ENCODE assay signal across 8 mouse cellular contexts in the genomic region with DNA sequence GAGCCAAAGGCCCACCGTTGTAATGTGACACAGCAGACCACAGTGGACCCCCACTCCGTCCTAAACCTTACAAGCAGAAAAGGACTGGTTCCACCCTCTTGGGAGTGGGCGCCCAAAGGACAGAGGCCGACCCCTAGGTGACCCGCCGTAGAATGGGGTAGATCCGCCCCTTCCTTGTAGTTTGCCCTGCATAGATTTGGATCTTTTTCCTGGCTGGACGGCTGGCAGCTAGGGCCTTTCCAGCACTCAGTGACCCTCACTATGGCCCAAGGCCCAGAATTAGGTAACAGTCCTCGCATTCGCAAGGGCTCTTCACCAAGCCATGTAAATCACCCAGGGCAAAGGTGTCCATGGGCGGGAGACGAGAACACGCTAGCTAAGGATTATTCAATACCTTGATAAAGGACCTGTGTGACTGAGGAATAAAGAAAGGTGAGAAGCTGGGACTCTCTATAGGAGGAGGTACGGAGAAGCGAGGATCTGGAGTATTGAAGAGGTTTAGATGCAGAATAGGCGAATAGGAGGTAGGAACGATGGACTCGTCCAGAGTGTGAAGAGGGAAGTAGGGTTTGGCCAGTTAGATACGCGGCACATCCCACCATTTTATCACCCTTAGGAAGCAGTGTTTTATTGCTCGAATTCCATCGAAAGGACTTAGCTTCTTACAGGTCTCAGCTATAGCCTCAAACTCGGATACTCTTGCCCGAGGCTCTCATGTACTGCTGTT. TPM values are rescaled to one million over a fixed set of nuclear protein-coding genes. Genes with fewer than 3 reads are reported as not detected.
DNase-seq lines count a peak whose midpoint lies in the region; ATAC-seq and TF ChIP-seq lines count a peak whose summit lies in the region.

No protein-coding gene starts in this region.

- H3K27ac ChIP-seq in left cerebral cortex, adult 2 months, result peak overlapping the region; percentile 99
- H3K27ac ChIP-seq in embryonic facial prominence, embryonic 11.5 days (replicated peaks; ENCODE audit: low read depth, low read length), result peak overlapping the region; percentile 88
- peak overlapping the region; percentile 91 for H3K27ac ChIP-seq in intestine, embryonic 15.5 days
- peak overlapping the region; percentile 93 for H3K27ac ChIP-seq in stomach, embryonic 14.5 days (ENCODE audit: low read length)

- peaks cover 4% of the 10 kb centered on the region for H3K4me1 ChIP-seq in embryonic facial prominence, embryonic 11.5 days (ENCODE audit: control insufficient read depth, insufficient read depth, low read length)
- H3K4me1 ChIP-seq in intestine, embryonic 15.5 days (replicated peaks), result peaks cover 42% of the 10 kb centered on the region
- H3K4me1 ChIP-seq in stomach, embryonic 14.5 days (ENCODE audit: control insufficient read depth, insufficient read depth, low read length), result peaks cover 27% of the 10 kb centered on the region

- intact Hi-C loops in left cerebral cortex, adult 2 months (cut with DNase I), result no loop called here
- intact Hi-C loops in left cerebral cortex, postnatal 36 days (cut with DNase I), result loop anchor here (2.0 kb wide), 1 partner anchor 18 kb away; no protein-coding TSS in a partner anchor

- peak overlapping the region; percentile 90 for H3K4me2 ChIP-seq in embryonic facial prominence, embryonic 11.5 days (ENCODE audit: low read depth, low read length)
- H3K4me2 ChIP-seq in intestine, embryonic 15.5 days (replicated peaks), result peak overlapping the region; percentile 91
- H3K4me2 ChIP-seq in stomach, embryonic 14.5 days (replicated peaks; ENCODE audit: low read depth, low read length), result peak overlapping the region; percentile 95

- peak in 1 of 2 experiments; percentile 31 for DNase-seq in left cerebral cortex, adult 2 months (ENCODE audit: extremely low spot score in 1 of 2, low spot score in 2 of 2)
- DNase-seq in left cerebral cortex, postnatal 36 days (ENCODE audit: low spot score in 2 of 2), result no peak
- no peak for DNase-seq in embryonic facial prominence, embryonic 11.5 days (ENCODE audit: low spot score)
- DNase-seq in lung, adult 18-20 months, result peak; percentile 80 to 86
- DNase-seq in cerebellum, postnatal 36 days, result no peak
- DNase-seq in ovary, postnatal 36 days (ENCODE audit: low spot score), result no peak

- 22% methylated on average over 24 of the region's 24 CpGs for WGBS in embryonic facial prominence, embryonic 11.5 days
- 13% methylated on average over 24 of the region's 24 CpGs for WGBS in intestine, embryonic 15.5 days
- WGBS in stomach, embryonic 14.5 days, result 16% methylated on average over 24 of the region's 24 CpGs

- H3K9ac ChIP-seq in embryonic facial prominence, embryonic 11.5 days (replicated peaks; ENCODE audit: low read length), result peak overlapping the region; percentile 54
- H3K9ac ChIP-seq in intestine, embryonic 15.5 days, result peak overlapping the region; percentile 95
- peak overlapping the region; percentile 41 for H3K9ac ChIP-seq in stomach, embryonic 14.5 days (replicated peaks; ENCODE audit: low read depth, low read length)

- peak overlapping the region; percentile 60 for H3K4me3 ChIP-seq in left cerebral cortex, adult 2 months
- H3K4me3 ChIP-seq in embryonic facial prominence, embryonic 11.5 days (ENCODE audit: low read depth, low read length), result peak overlapping the region; percentile 99
- peak overlapping the region; percentile 88 for H3K4me3 ChIP-seq in intestine, embryonic 15.5 days (replicated peaks)
- peak overlapping the region; percentile 73 for H3K4me3 ChIP-seq in stomach, embryonic 14.5 days (ENCODE audit: low read depth, low read length)

- no peak for TF ChIP-seq CTCF in left cerebral cortex, adult 2 months (IDR thresholded peaks at IDR 0.05)

- no peaks in the 10 kb centered on the region for H3K27me3 ChIP-seq in embryonic facial prominence, embryonic 11.5 days (ENCODE audit: control insufficient read depth, insufficient read depth, low read length)
- no peaks in the 10 kb centered on the region for H3K27me3 ChIP-seq in intestine, embryonic 15.5 days (replicated peaks)
- H3K27me3 ChIP-seq in stomach, embryonic 14.5 days (ENCODE audit: control insufficient read depth, insufficient read depth, low read length), result no peaks in the 10 kb centered on the region

- no peaks in the 10 kb centered on the region for H3K36me3 ChIP-seq in embryonic facial prominence, embryonic 11.5 days (replicated peaks; ENCODE audit: control insufficient read depth, insufficient read depth, low read depth, low read length)
- H3K36me3 ChIP-seq in intestine, embryonic 15.5 days, result peaks cover 16% of the 10 kb centered on the region
- peaks cover 9% of the 10 kb centered on the region; the same call in 1 of the 2 replicates for H3K36me3 ChIP-seq in stomach, embryonic 14.5 days (ENCODE audit: control insufficient read depth, insufficient read depth, low read length)

- no peak for ATAC-seq in embryonic facial prominence, embryonic 11.5 days (replicated peaks; ENCODE audit: insufficient number of reproducible peaks, low FRiP score, low TSS enrichment, low read depth)
- no peak; the same call in 1 of the 2 replicates for ATAC-seq in intestine, embryonic 15.5 days
- 0 out of 2 replicates have a peak, but pooled peaks have one; percentile 0 for ATAC-seq in stomach, embryonic 14.5 days (ENCODE audit: insufficient number of reproducible peaks, insufficient read depth, low FRiP score, low read depth)

- no peaks in the 10 kb centered on the region for H3K9me3 ChIP-seq in embryonic facial prominence, embryonic 11.5 days (replicated peaks; ENCODE audit: control insufficient read depth, low read length)
- no peaks in the 10 kb centered on the region for H3K9me3 ChIP-seq in intestine, embryonic 15.5 days
- H3K9me3 ChIP-seq in stomach, embryonic 14.5 days (ENCODE audit: control insufficient read depth, low read depth, low read length), result no peaks in the 10 kb centered on the region

RNA-seq across cellular contexts. Expression of a gene that starts 0.6 kb away (rescaled TPM):
- 100 to 1,000 TPM; 156 to 166 TPM for total RNA-seq in left cerebral cortex, adult 2 months (2021)
- 100 to 1,000 TPM; 161 to 177 TPM for total RNA-seq in left cerebral cortex, postnatal 36 days (2021)
- 55.3 and 59.8 TPM in 2 replicates for polyA plus RNA-seq in embryonic facial prominence, embryonic 11.5 days (2014; fragmentation: Nextera tagmentation; extraction: Ambion mirVana)
- polyA plus RNA-seq in intestine, embryonic 15.5 days (2015; fragmentation: Nextera tagmentation; extraction: Ambion mirVana), result 51.2 and 60.8 TPM in 2 replicates
- 53.1 and 53.9 TPM in 2 replicates for polyA plus RNA-seq in stomach, embryonic 14.5 days (2014; fragmentation: Nextera tagmentation; extraction: Ambion mirVana)

RNA-seq across cellular contexts. Expression of a gene that starts 1.2 kb away (rescaled TPM):
- 10 to 100 TPM; 70.7 to 71.5 TPM for total RNA-seq in left cerebral cortex, adult 2 months (2021)
- 10 to 100 TPM; 66.9 to 72.0 TPM for total RNA-seq in left cerebral cortex, postnatal 36 days (2021)
- 117 and 118 TPM in 2 replicates for polyA plus RNA-seq in embryonic facial prominence, embryonic 11.5 days (2014; fragmentation: Nextera tagmentation; extraction: Ambion mirVana)
- polyA plus RNA-seq in intestine, embryonic 15.5 days (2015; fragmentation: Nextera tagmentation; extraction: Ambion mirVana), result 165 and 174 TPM in 2 replicates
- polyA plus RNA-seq in stomach, embryonic 14.5 days (2014; fragmentation: Nextera tagmentation; extraction: Ambion mirVana), result 104 and 105 TPM in 2 replicates

RNA-seq across cellular contexts. Expression of a gene that starts 7.0 kb away (rescaled TPM):
- total RNA-seq in left cerebral cortex, adult 2 months (2021), result 1 to 10 TPM in 1 of 2 experiments, under 1 TPM in 1; 0.47 to 1.2 TPM
- under 1 TPM; 0.30 to 0.75 TPM for total RNA-seq in left cerebral cortex, postnatal 36 days (2021)
- 0.64 and 1.2 TPM in 2 replicates for polyA plus RNA-seq in embryonic facial prominence, embryonic 11.5 days (2014; fragmentation: Nextera tagmentation; extraction: Ambion mirVana)
- polyA plus RNA-seq in intestine, embryonic 15.5 days (2015; fragmentation: Nextera tagmentation; extraction: Ambion mirVana), result 2.7 and 3.0 TPM in 2 replicates
- 3.7 and 3.8 TPM in 2 replicates for polyA plus RNA-seq in stomach, embryonic 14.5 days (2014; fragmentation: Nextera tagmentation; extraction: Ambion mirVana)

RNA-seq across cellular contexts. Expression of a gene that starts 11.1 kb away (rescaled TPM):
- total RNA-seq in left cerebral cortex, adult 2 months (2021), result 1 to 10 TPM; 2.9 to 3.5 TPM
- total RNA-seq in left cerebral cortex, postnatal 36 days (2021), result 1 to 10 TPM; 2.7 to 3.3 TPM
- polyA plus RNA-seq in embryonic facial prominence, embryonic 11.5 days (2014; fragmentation: Nextera tagmentation; extraction: Ambion mirVana), result 3.1 and 4.4 TPM in 2 replicates
- polyA plus RNA-seq in intestine, embryonic 15.5 days (2015; fragmentation: Nextera tagmentation; extraction: Ambion mirVana), result 3.0 and 3.4 TPM in 2 replicates
- 3.8 and 4.2 TPM in 2 replicates for polyA plus RNA-seq in stomach, embryonic 14.5 days (2014; fragmentation: Nextera tagmentation; extraction: Ambion mirVana)

RNA-seq across cellular contexts. Expression of a gene that starts 13.6 kb away (rescaled TPM):
- 10 to 100 TPM; 49.6 to 68.5 TPM for total RNA-seq in left cerebral cortex, adult 2 months (2021)
- 10 to 100 TPM; 53.2 to 58.4 TPM for total RNA-seq in left cerebral cortex, postnatal 36 days (2021)
- 17.9 and 21.2 TPM in 2 replicates for polyA plus RNA-seq in embryonic facial prominence, embryonic 11.5 days (2014; fragmentation: Nextera tagmentation; extraction: Ambion mirVana)
- polyA plus RNA-seq in intestine, embryonic 15.5 days (2015; fragmentation: Nextera tagmentation; extraction: Ambion mirVana), result 8.0 and 8.8 TPM in 2 replicates
- 13.1 and 15.5 TPM in 2 replicates for polyA plus RNA-seq in stomach, embryonic 14.5 days (2014; fragmentation: Nextera tagmentation; extraction: Ambion mirVana)

Comparison
In these comparisons a context has a peak if more than half of its experiments do, and no peak if none do; other contexts are left out.
1. DNase-seq: peak in lung, adult 18-20 months (2 of 2); none in left cerebral cortex, postnatal 36 days (0 of 2), embryonic facial prominence, embryonic 11.5 days (single experiment), cerebellum, postnatal 36 days (0 of 2) and ovary, postnatal 36 days (single experiment).
2. H3K9ac ChIP-seq: peak in every context shown above with its lines; median percentile 95 in intestine, embryonic 15.5 days; 54 in embryonic facial prominence, embryonic 11.5 days; 41 in stomach, embryonic 14.5 days.
3. Peak in every context shown above with its lines, with median percentiles within 50 percentile points of each other: H3K27ac ChIP-seq, H3K4me3 ChIP-seq and H3K4me2 ChIP-seq.